Mouse (Mus musculus): ENCODE measurements at regions not wholly inside any gene's neighbourhood (a gene's known extent, or its start where the extent isn't known, plus 50 kb on each side); places are given as distances from the start of the nearest gene placed in this dataset.

- Histone ChIP-seq H3K9ac (replicated peaks; ENCODE audit: low read length, poor library complexity, severe bottlenecking) (no peak overlapping the region), H3K4me2 (ENCODE audit: low read depth, low read length, poor library complexity, severe bottlenecking) (no peak overlapping the region), H3K4me3 (ENCODE audit: low read depth, low read length) (no peak overlapping the region), H3K4me1 (ENCODE audit: insufficient read depth, low read length) (no peaks in the 10 kb centered on the region), H3K27me3 (ENCODE audit: insufficient read depth, low read length) (no peaks in the 10 kb centered on the region), H3K27ac (ENCODE audit: low read depth, low read length) (no peak overlapping the region), H3K9me3 (ENCODE audit: low read length) (no peaks in the 10 kb centered on the region), H3K36me3 (ENCODE audit: insufficient read depth, low read length) (no peaks in the 10 kb centered on the region)
- DNase-seq (ENCODE audit: low spot score) (no peak), ATAC-seq (ENCODE audit: low FRiP score) (no peak)
- no peak for TF ChIP-seq CTCF (IDR thresholded peaks at IDR 0.05)
- 58% methylated on average over 3 of the region's 3 CpGs for WGBS
Measured at GRCm38 (mm10) chr4:39398226-39398625, 51.9 kb upstream of the 1700009N14Rik start.

All from midbrain, postnatal 0 days (tissue).